Mouse (Mus musculus) E14TG2a.4 (cell line): ENCODE measurements around the gene Foxp2.

Experiments
- CTCF ChIP-seq: conservative IDR thresholded peaks from 2 replicates; pipeline ENCODE4 v1.5.1; 2014; ENCODE audit warnings: low read length
- NANOG ChIP-seq: IDR thresholded peaks from 2 replicates; pipeline ENCODE4 v1.6.1; 2014; ENCODE audit warnings: borderline replicate concordance, low read length, mixed read lengths
- POU5F1 ChIP-seq: IDR thresholded peaks from 2 replicates; pipeline ENCODE4 v1.6.1; 2014; ENCODE audit warnings: low read length, borderline replicate concordance

GRCm38 (mm10) chr6:14901183-14901970, at the start of gene Foxp2:
- no peak for TF ChIP-seq CTCF
- no peak for TF ChIP-seq POU5F1
- TF ChIP-seq NANOG: no peak
